Mouse (Mus musculus) CD4-positive, CD25-positive, alpha-beta regulatory T cell, adult 4 months (primary cell): ENCODE measurements at regions not wholly inside any gene's neighbourhood (a gene's known extent, or its start where the extent isn't known, plus 50 kb on each side); places are given as distances from the start of the nearest gene placed in this dataset.

Source experiments
- ATAC-seq: one replicate; pipeline ENCODE4 v1.8.0; 2017

DNA sequence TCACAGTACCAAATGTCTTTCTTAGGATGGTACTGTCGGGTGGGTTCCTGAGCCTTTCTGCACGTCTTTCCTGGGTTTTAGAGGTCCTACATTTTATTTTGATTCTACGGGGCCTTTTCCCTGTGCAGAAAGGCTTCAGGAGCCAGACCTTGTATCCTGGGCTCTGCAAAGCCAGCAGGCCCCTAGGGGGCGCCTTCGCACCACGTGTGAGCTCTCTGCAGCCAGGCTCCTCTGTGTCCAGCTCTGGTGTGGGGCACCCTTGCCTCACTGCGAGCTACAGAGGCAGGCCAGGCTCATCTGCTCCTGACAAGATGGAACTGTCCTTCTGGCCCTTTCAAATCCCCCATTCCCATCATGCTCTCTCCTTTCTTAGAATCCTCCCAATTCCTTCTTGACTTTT is 53.3 kb upstream of the Usp3 start:
- ATAC-seq = peak; percentile 54

DNA sequence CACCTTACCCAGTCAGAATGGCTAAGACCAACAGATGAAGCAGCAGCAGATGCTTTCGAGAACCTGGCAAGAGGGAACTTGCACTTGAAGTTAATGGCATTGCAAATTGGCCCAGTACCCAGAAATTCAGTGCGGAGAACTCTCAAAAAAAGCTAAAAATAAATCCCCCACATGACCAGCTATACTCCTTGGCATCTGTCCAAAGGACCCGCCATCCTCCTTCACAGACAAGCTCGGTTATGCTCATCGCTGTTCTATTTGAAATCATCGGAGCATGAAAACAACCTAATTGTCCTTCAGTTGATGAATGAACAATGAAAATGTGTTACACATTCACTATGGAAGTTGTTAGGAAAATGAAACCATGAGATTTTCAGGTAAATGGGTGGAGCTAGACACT is 58.4 kb upstream of the Usp3 start:
- ATAC-seq = no peak

- no peak for ATAC-seq
Observed at GRCm38 (mm10) chr9:66657116-66657758, 56.2 kb upstream of the Car12 start.

DNA sequence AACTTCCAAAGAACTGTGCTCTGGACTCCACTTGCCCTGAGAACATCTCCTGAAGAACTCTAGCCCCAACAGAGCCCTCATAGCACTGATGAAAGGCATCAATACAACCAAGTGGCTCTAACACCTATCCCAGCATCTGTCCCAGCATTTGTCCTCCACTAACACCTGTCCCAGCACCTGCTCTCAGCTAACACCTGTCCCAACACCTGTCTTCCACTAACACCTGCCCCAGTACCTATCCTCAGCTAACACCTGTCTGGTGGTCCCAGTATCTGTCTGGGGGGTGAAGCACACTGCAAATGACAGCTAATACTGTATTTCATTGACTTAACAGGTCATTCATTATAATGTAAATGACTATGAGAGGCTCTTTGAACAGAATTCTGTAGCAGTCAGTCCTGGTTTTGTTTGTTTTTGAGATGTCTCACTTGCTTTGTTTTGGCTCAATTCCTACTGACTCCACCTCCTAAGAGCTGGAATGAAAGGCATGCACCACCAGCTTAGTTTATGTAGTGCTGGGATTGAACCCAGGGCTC is 54.7 kb upstream of the Car12 start:
- ATAC-seq = no peak

DNA sequence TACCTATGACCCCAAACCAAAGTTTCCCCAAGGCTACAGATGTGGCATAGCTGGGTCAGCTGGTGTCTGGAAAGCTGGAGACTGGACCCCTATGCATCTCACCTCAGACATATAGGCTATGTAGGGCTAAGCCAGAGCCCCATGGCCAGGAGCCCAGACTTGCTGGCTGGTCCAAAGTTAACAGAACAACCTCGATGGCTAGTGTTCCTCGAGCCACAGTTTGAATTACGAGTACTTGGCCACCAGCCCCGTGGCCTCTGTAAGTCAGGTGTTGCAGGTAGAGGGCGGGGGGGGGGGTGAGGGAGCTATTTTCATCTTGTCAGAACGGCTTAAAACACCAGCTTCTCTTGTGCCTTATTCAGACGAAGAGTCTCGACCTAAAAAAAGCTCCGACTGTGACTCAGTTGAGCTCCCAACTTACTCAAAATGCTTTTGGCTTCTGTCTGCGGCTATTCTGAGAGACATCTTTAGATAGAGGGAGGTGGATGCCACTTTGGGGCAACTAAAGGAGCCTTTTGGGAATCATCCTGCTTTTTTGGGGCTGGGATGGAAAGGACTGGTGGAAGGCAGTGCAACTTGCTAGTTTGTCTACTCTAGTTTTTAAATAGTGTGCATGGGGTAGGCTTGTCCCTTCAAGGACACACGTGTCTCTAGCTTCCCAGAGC is 53.6 kb upstream of the Car12 start:
- no peak for ATAC-seq

- no peak for ATAC-seq
Observed at GRCm38 (mm10) chr9:66661596-66661995, 51.9 kb upstream of the Car12 start.

DNA sequence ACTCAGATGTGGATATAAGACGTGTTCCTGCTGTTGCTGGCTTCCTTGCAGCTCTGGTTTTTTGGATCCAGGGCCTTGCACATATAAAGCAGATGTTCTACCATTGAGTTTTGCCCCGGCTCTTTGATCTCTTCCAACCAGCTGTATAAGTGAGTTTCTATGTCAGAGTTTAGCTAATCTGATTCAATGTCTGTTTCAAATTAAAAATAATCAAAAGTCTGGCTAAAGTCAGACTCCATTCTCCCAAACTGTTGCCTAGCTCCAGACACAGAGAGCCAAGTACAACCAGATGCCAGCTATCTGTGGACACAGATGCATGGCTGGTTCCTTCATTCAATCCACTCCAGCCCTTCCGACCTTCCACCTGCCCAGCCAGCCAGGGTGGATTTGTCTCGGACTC is 51.0 kb upstream of the Car12 start:
- ATAC-seq = no peak
